21 mouse cellular contexts compared by ENCODE assay signal in the genomic region with DNA sequence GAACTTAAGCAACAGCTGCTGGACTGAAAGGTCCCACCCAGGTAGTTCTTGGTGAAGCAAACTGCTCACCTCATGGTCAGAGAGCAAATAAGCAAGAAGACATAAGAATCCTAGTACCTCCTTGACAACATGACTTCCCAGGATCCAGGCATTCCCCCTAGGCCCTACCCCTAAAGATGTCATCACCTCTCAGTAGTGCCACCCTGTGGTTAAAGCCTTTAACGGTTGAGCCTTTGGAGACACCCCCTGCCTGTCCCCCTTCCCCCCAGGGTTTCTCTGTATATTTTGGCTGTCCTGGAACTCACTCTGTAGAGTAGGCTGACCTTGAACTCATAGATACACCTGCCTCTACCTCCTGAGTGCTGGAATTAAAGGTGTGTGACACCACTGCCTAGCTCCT. TPM values are rescaled to one million over a fixed set of nuclear protein-coding genes. Genes with fewer than 3 reads are reported as not detected.
"Had no signal": no experiment of that assay in that cellular context is flagged by ENCODE, and none has a peak within 500 bp of the region (broad histone marks: within the 10 kb centered on the region; RNA-seq: fewer than 3 reads in every experiment).

No protein-coding gene starts in this region.

- DNase-seq: kidney, adult 18-20 months; kidney, adult 9 months; kidney, postnatal 36 days; liver, embryonic 13.5 days; lung, postnatal 14 days; retina, postnatal 1 day; right cerebral cortex, postnatal 25 days; spleen, adult 18-20 months; thymus, postnatal 25 days had no signal

- ATAC-seq: midbrain, embryonic 13.5 days; midbrain, embryonic 16.5 days had no signal

- H3K36me3 ChIP-seq: limb, embryonic 10.5 days; limb, embryonic 13.5 days; liver, embryonic 13.5 days; lung, embryonic 15.5 days; midbrain, embryonic 10.5 days; midbrain, embryonic 13.5 days; neural tube, embryonic 13.5 days; stomach, embryonic 15.5 days had no signal

- H3K4me1 ChIP-seq: limb, embryonic 10.5 days; limb, embryonic 13.5 days; liver, embryonic 13.5 days; lung, embryonic 15.5 days; midbrain, embryonic 10.5 days; midbrain, embryonic 13.5 days; neural tube, embryonic 13.5 days; stomach, embryonic 15.5 days had no signal

- H3K27ac ChIP-seq: limb, embryonic 10.5 days; limb, embryonic 13.5 days; liver, embryonic 13.5 days; lung, embryonic 15.5 days; midbrain, embryonic 10.5 days; midbrain, embryonic 13.5 days; neural tube, embryonic 13.5 days; stomach, embryonic 15.5 days had no signal

- H3K4me3 ChIP-seq: limb, embryonic 10.5 days; limb, embryonic 13.5 days; liver, embryonic 13.5 days; lung, embryonic 15.5 days; megakaryocyte, embryonic 14.5 days; midbrain, embryonic 10.5 days; midbrain, embryonic 13.5 days; myocyte; neural tube, embryonic 13.5 days; stomach, embryonic 15.5 days had no signal

- H3K9ac ChIP-seq: limb, embryonic 13.5 days; liver, embryonic 13.5 days; lung, embryonic 15.5 days; midbrain, embryonic 13.5 days; neural tube, embryonic 13.5 days; stomach, embryonic 15.5 days had no signal

- H3K4me2 ChIP-seq: limb, embryonic 13.5 days; liver, embryonic 13.5 days; lung, embryonic 15.5 days; midbrain, embryonic 13.5 days; neural tube, embryonic 13.5 days; stomach, embryonic 15.5 days had no signal

- H3K9me3 ChIP-seq: limb, embryonic 10.5 days; limb, embryonic 13.5 days; liver, embryonic 13.5 days; lung, embryonic 15.5 days; midbrain, embryonic 10.5 days; midbrain, embryonic 13.5 days; neural tube, embryonic 13.5 days; stomach, embryonic 15.5 days had no signal

- H3K27me3 ChIP-seq: limb, embryonic 13.5 days; lung, embryonic 15.5 days; midbrain, embryonic 13.5 days; neural tube, embryonic 13.5 days; stomach, embryonic 15.5 days had no signal

RNA-seq across cellular contexts. Expression of a gene that starts 46.5 kb away (rescaled TPM):
- total RNA-seq: left cerebral cortex, postnatal 25 days; monocyte, adult 5-6 weeks had no signal
- polyA plus RNA-seq: myocyte had no signal

RNA-seq across cellular contexts. Expression of a gene that starts 57.9 kb away (rescaled TPM):
- total RNA-seq: monocyte, adult 5-6 weeks had no signal
